In the genomic region with DNA sequence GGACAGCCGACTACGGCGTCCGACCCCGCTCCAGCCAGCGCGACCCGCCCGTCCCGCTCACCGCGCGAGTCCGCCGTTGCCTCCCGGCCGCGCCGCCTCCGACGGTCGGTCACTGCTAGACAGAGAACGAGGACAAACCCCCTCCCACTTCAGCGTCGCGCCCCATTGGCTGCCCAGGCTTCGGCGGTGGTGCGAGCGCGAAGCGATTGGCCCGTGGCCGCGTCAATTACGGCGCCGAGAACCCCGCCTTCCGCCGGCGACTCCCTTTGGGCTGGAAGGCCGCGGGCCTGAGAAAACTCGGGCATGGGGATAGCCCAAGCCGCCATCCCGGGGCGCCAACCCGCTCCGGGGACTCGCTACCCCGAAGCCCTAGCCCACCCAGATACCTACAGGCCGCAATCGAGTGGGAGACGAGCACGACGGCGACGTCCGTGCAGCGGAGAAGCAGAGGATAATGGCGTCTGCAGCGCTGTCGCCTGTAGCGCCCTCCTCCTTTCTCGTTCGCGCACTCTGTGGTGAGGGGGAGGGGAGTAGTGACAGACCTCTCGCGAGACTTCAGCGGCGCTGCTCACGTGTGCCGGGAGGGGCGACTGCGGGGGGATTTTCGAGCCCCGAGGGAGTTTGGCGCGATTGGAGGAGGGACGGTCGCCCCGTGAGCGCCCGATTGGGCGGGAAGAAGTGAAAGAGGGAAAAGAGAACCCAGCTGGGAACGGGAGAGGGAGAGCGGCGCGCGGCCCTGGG, we compare ENCODE assay signal across 1 mouse cellular context.
TF ChIP-seq lines count a peak whose summit lies in the region.

Gene Rmi1, plus strand, starts transcription at position 246 of the 741 bp plus-strand sequence.

TF ChIP-seq in CH12.LX, 34 proteins besides CTCF, POLR2A, EP300 and RAD21 (continued from another document):
- TF ChIP-seq HCFC1 (IDR thresholded peaks at IDR 0.05; ENCODE audit: low read depth, low read length) (peak; percentile 80), ZKSCAN1 (IDR thresholded peaks at IDR 0.05; ENCODE audit: borderline replicate concordance, low read depth, low read length) (no peak), TBP (conservative IDR thresholded peaks at IDR 0.05; ENCODE audit: low read depth, low read length) (peak; percentile 81), NRF1 (IDR thresholded peaks at IDR 0.05; ENCODE audit: low read depth, low read length) (no peak; the same call in 1 of the 2 replicates), MAZ (IDR thresholded peaks at IDR 0.05; ENCODE audit: low read depth, low read length) (peak; percentile 93), MAFK (IDR thresholded peaks at IDR 0.05; ENCODE audit: insufficient replicate concordance, low read length) (no peak), JUN (IDR thresholded peaks at IDR 0.05; ENCODE audit: insufficient read depth, low read depth, low read length) (no peak), CHD1 (IDR thresholded peaks at IDR 0.05; ENCODE audit: low read depth, low read length) (0 out of 2 replicates have a peak, but pooled peaks have one; percentile 25), ETS1 (conservative IDR thresholded peaks at IDR 0.05; ENCODE audit: low read depth, low read length) (peak; percentile 72), POLR2AphosphoS2 (IDR thresholded peaks at IDR 0.05; ENCODE audit: low read depth, low read length) (peak; percentile 79), GABPA (IDR thresholded peaks at IDR 0.05; ENCODE audit: insufficient replicate concordance, low read depth, low read length) (no peak), ZMIZ1 (IDR thresholded peaks at IDR 0.05; ENCODE audit: low read depth, low read length) (peak; percentile 95), SIN3A (IDR thresholded peaks at IDR 0.05; ENCODE audit: low read length) (peak; percentile 55; the same call in 1 of the 2 replicates), JUND (conservative IDR thresholded peaks at IDR 0.05; ENCODE audit: low read depth, low read length) (no peak), IRF4 (IDR thresholded peaks at IDR 0.05; ENCODE audit: low read depth, low read length) (peak; percentile 51; the same call in 1 of the 2 replicates), ELF1 (IDR thresholded peaks at IDR 0.05; ENCODE audit: low read depth, low read length) (peak; percentile 27; the same call in 1 of the 2 replicates), UBTF (IDR thresholded peaks at IDR 0.05; ENCODE audit: low read depth, low read length) (no peak; the same call in 1 of the 2 replicates), MXI1 (IDR thresholded peaks at IDR 0.05; ENCODE audit: low read depth, low read length) (0 out of 2 replicates have a peak, but pooled peaks have one; percentile 28), ZNF384 (IDR thresholded peaks at IDR 0.05; ENCODE audit: low read depth, low read length) (no peak), KAT2A (IDR thresholded peaks at IDR 0.05; ENCODE audit: insufficient replicate concordance, low read length) (no peak), CHD2 (IDR thresholded peaks at IDR 0.05; ENCODE audit: low read length) (peak; percentile 99), TCF12 (IDR thresholded peaks at IDR 0.05; ENCODE audit: low read depth, low read length) (peak; percentile 93), E2F4 (IDR thresholded peaks at IDR 0.05; ENCODE audit: insufficient replicate concordance, low read depth, low read length) (peak; percentile 73; the same call in 1 of the 2 replicates), MEF2A (IDR thresholded peaks at IDR 0.05; ENCODE audit: borderline replicate concordance, low read depth, low read length) (peak; percentile 29), MYC (IDR thresholded peaks at IDR 0.05; ENCODE audit: low read depth, low read length) (peak; percentile 76), SMC3 (IDR thresholded peaks at IDR 0.05; ENCODE audit: low read depth, low read length) (no peak)
